Mouse (Mus musculus) spleen, embryonic (tissue): ENCODE data around the gene Nme3.

Experiments used
- CTCF ChIA-PET: fragments of 350-600 bp; sonication (Branson Sonifier 250); formaldehyde crosslinking; loops from one replicate; lab custom pipeline; 2022; lab: Charles Lee

Nme3 gene

DNA sequence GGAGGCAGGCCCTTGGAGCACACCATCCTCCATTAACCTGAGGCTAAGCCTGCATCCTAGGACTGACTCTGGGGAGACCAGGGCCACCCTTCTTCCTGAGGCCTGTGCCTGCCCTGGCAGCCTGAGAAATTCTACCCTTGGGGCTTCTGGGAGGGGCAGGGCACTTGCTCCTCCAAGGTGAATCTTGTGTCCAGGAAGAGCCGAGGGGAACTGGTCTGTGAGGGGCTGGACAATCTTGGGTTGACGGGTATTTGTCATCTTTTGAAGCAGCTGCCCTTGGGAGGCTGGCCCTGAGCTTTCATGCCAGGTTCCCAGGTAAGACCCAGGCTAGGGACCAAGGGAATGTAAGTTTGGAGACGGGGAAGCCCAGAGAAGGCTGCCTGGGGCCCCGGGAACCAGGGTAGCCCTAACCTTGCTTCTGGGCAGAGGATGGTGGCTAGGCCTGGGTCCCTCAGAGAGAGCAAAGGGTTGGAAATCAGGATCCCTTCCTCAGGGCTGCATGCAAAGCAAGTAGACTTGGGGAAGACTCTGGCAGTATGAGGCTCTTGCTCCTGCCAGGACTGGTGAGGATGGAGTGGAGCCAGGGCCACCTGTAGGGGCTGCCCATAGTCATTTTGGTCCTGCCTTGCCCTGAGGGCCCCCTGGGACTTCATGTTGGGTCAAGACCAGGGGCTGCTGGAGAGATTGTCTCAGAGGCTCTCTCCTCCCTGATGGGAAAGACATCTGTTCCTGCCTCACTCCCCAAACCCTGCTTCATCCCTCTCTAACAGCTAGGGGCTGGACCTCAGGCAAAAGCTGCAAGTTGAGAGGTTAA lies 1.9 kb downstream of the Nme3 start:
- CTCF ChIA-PET, result no interaction called here

DNA sequence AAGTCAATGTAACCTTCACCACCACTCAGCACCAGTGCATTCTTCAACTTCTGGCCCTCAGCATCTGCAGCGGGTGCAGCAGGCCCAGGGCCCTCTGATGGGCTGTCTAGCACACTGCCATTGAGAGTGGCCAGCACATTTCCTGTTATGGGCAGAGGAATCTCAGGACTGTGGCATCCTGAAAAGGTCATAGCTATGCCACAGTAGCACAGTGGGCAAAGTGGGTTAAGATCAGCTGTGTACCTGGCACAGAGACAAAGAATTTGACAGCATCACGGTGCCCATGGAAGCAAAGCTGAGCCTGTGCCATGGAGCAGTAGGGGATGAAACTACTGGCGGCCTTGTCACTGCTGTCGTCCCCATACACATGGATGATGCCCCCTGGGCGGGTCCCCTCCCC lies 2.9 kb downstream of the Nme3 start:
- CTCF ChIA-PET, result no interaction called here

DNA sequence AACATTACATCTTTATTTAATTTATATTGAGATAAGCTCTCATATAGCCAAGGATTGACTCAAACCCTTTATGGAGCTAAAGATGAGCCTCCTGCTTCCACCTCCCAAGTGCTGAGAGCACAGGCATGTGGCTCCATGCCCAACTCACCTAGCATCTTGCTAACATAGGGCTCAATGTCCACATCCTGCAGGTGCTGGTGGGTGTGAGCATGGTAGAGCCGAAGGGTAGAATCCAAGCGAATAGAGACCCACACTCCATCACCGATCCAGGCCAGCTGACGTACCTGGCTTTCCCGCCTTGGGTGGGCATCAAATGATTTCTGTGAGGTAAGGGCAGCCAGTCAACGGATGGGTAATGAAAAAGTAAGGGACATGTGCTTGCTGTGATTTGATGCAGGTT lies 3.7 kb downstream of the Nme3 start:
- CTCF ChIA-PET, result interaction anchor here (1.1 kb wide), 1 partner anchor 10 kb away, joined by 3 read pairs; no protein-coding TSS in a partner anchor

DNA sequence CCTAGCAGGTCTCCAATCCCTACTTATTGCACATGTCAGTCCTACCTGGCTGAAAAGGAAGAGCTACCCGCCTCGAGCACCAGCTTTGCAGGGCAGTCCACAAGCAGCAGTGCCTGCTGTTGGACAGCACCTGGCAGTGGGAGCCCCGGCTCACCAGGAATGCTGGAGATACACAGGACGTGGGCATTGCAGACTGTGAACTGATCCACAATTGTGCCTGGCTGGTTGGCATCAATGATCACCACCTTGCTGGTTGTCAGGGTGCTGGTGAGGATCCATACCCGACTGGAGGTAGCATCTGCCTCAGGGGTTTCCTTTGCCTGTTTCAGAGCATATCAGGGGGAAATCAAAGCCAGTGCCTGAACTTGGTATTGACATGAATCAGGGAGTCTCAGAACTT lies 5.8 kb downstream of the Nme3 start:
- CTCF ChIA-PET, result no interaction called here

DNA sequence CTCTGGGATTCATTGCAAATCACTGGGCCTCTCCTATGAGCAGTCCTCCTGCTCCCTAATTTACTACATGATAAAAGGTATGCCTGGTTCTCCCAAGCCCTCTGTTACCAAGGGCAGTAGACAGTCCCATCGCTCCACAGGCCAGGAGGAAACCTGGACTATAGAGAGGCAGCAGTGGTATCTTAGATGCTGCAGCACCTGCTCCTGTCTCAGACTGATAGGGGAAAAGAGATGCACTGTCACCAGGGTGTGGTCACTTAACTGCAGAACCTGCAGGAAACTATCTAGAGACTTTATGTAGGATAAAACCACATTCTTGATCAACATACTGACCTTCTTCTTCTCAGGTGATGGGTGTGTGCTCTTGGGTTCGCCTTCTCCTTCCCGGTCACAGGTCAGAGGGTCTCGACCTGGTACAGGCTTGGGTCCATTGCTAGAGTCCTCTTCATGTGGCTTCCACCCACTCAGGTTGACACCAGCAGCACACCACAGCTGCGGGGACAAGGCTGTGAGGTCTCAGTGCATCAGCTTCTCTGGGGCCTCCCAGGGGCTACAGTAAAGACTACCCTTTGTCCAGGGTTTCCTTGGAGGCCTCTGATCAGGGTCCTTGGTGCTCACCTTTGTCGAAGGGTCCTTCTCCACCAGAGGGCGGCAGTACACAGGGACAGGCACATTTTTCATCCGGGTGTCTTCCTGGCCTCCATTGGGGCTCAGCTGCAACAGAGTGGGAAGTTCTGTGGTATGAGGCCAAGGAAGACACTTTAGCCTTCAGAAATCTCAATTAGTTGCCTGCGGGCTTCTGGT lies 6.6 kb downstream of the Nme3 start:
- CTCF ChIA-PET, result no interaction called here

DNA sequence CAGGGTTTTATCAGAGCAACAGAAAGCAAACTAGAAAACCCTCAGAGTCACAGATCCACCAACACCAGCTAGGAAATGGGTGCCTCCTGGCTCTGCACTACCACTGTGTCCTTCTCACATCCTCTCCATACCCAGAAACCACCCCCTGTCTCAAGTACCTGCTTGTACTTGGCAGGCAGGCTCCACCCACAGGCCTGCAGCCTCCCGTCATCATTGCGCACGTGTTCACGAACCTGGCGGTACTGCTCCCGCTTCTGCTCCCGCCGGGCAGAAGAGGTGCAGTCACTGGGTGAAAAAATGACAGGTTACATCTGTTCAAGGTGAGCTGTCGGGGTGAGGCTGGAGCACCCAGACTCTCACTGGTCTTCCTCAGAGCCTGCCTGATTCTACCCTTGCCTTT lies 7.5 kb downstream of the Nme3 start:
- CTCF ChIA-PET, result no interaction called here

DNA sequence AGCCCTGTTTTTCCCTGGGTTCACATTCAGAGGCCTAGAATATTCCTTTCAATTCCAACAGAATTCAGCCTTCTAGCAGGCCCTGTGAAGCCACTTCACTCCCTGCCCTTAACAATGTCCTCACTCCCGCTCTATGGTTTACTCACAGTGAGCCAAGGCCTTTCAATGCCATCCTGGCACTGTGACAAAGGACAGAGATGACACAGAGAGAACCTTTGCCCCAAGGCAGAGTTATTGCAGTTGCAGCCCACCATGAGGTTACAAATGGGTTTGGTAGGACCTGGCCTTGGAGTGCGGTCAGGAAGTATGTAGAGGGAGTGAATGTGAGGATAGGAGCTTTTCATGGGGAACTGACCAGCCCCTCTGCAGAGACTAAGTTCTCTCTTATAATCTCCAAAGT lies 11.3 kb downstream of the Nme3 start:
- CTCF ChIA-PET, result no interaction called here

DNA sequence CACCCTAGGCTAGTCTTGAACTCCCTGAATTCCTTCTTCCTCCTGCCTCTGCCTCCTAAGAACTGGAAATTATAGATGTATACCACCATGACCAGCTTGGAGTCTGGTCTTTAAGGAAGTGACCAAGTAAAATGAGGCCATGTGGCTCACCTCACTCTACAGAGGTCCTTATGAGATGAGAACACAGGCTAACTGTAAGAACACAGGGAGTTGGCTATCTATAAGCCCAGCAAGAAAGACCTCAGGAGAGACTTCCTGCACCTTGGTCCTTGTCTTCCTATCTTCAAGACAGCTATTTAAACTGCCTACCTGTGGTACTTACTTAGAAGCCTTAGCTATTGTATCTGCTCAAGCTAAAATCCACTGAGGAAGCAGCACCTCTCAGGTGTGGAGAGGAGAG lies 17.7 kb downstream of the Nme3 start:
- CTCF ChIA-PET, result no interaction called here

DNA sequence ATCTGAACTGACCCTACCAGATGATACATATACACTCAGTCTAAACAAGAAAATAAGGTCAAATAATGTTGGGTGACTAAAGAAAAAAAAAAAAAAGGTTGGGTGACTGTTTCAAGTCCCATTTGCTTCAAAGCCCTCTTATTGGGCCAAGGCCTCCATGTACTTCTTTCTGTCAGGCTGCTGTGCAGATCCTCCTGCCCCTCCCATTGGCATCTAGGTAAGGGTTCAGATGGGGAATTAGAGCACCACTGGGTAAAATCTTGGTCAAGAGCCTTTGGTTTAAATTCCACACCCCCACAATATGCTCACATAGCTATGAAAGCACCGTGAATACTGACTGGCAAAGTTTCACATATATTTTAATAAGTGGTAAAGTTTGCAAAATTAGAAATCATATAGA lies 26.9 kb downstream of the Nme3 start:
- CTCF ChIA-PET, result no interaction called here

DNA sequence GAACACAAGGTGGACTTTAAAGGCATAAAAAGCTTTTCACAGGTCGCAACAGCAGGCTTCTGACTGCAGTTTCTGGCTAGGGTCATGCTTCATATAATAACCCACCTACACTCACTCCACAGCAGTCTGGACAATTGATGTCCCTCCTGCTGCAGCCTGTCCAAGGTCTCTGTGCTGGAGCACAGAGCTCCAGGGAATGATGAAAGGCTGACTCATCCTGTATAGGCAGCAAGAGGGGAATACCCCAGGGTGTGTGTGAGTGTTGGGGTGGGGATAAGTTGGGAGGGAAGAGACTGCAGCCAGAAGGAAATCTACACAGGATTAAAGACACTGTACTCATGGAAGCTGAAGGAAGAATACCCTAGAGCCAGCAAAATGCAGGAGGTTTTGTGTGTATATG lies 33.2 kb downstream of the Nme3 start:
- CTCF ChIA-PET, result interaction anchor here (0.7 kb wide), 1 partner anchor 1052 kb away, joined by 8 read pairs; no protein-coding TSS in a partner anchor

DNA sequence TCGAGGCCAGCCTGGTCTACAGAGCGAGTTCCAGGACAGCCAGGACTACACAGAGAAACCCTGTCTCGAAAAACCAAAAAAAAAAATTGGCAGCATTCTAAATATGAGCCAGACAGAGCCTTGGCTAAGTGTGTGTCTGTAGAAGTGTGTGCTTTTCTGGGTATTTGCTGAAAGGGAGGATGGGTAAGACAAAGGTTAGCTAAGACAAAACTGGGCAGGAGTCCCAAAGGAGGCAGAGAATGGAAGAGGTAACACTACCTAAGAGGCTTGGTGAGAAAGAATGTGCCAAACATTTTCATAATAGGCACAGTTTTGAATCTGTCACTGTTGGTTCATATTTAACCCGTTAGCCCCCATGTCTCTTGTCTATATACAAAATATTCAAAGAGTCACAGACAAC lies 36.1 kb downstream of the Nme3 start:
- CTCF ChIA-PET, result no interaction called here

DNA sequence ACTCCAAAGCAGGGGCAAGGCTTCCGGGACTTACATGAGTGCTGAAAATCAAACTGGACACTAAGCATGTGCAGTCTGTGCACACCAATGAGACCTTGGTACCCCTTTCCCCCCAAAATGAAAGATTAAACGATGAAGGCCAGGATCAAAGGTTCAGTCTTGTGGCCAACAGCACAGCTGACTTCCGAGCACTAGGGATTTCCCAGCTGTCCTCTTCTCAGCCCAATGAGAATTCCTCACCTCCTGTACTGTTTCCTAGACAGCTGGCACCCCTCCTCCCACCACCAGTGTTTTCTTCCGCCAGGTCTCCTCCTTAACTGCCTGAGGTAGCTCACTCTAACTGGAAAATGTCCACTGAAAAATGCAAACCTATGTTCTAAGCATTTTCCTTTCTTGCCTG lies 36.9 kb downstream of the Nme3 start:
- CTCF ChIA-PET, result no interaction called here

DNA sequence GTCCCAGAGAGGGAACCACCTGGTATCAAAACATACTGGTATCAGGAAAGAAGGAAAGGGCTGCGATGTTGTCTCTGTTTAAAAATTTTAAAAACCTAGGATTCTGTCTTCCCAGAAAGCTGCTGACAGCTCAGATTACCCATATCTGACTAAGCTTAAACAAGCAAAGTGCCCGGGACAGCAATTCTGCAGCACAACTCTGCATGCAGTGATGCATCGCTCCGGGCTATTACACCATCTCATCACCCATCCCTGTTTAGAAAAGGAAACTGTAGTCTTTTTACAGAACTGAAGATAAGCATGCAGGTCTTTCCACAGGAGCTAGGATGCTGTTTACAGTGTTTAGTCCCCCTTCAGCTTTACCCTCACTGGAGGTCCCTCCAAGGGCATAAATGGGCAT lies 38.6 kb downstream of the Nme3 start:
- CTCF ChIA-PET, result no interaction called here

DNA sequence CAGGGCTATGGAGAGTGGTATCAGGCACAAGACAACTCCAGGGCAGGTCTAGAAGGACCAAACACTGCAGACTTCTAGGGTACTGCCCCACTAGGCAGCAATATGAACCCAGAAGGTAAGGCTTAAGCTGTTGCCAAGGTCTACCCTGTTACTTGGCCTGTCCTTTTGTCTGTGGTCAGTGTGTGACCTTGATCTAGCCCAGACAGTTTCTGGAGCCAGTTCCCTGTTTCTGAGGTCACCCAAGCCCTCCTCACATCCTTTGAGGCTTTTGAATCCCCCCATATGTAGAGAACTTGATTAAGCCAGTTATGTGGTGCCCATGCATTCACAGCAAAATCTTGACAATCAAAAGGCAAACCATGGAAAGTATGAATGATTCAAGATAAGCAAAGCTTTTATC lies 39.4 kb downstream of the Nme3 start:
- CTCF ChIA-PET, result no interaction called here

DNA sequence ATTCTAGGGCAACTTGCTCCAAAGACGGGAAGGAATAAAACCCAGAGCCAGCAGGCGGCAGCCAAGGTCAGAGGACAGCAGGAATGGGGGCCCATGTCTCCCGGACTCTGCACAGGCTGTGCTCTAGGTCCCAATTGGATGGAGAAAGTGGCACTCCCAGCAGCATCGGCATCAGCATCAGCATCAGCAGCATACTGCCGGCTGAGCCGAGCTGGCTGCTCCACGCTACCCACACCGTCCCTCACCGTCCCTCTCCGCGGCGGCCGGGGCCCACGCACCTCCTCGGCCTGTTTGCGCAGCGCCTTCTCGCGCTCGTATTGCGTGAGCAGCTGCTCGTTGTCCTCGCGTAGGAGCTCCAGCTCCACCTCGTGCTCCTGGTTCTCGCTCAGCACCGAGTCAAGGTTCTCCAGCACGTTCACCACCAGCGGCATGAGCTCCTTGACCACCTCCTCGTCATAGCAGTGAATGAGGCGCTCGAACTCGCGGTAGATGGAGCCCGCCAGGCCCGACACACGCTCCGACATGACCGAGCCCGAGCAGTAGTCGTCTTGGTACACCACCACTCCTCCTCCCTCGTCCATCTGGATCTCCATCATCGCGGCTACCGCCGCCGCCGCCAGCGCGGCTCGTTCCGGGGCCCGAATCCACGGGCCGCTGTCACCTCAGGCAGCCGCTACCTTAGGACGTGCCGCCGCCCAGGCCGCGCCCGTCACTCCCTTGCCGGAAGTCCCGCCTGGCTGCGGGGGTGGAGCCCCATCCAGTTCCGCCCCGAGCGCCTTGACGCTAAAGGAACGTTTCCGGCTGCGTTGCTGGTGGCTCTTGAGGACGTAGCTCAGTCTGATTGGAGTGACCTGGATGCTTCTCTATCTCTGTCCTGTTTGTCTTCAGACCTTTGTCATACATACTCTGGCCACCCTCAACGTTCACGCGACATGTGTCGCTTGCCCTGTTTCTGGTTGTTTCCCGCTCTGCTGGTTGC lies 40.2 kb downstream of the Nme3 start, which contains the start of gene Mapk8ip3:
Gene Mapk8ip3, minus strand, starts transcription at position 719 of the 979 bp plus-strand sequence.
- CTCF ChIA-PET, result interaction anchor here (0.6 kb wide), 1 partner anchor 85 kb away, joined by 3 read pairs; no protein-coding TSS in a partner anchor

DNA sequence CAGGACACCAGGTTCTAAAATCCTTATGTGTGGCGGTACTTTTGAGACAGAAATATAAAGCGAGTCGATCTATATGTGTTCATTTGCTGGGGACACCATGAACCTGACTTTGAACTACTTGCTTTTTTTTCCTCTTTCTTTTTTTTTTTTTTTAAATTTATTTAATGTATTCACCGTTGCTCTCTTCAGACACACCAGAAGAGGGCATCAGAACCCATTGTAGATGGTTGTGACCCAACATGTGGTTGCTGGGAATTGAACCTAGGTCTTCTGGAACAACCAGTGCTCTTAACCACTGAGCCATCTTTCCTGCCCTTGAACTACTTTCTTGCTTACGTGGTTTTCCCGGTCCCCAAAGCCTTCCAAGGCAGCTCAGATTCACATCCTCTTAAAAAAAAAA lies 41.0 kb downstream of the Nme3 start:
- CTCF ChIA-PET, result interaction anchor here (0.6 to 0.7 kb wide), 2 partner anchors 84 to 335 kb away, joined by 3 to 5 read pairs; no protein-coding TSS in a partner anchor

DNA sequence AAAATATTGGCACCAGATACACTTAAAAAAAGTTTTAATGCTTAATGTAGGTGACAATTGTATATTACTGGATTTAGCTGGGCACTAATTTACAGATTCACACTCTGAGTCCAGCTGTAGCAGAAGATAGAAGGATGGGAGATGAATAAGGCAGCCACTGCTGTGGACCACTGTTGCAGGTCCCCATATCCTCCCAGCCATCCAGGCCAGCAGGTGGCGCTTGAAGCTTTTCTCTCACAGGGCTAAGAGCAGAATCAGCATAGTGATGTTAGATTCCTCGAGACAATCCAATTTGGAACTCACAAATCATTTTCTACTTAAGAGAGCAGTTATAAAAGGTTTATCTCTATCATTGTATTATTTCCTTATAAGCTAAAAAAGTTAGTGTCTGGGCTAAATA lies 46.2 kb downstream of the Nme3 start:
- CTCF ChIA-PET, result interaction anchor here (1.0 to 1.4 kb wide), 2 partner anchors 26 to 41 kb away, joined by 3 to 5 read pairs; no protein-coding TSS in a partner anchor

DNA sequence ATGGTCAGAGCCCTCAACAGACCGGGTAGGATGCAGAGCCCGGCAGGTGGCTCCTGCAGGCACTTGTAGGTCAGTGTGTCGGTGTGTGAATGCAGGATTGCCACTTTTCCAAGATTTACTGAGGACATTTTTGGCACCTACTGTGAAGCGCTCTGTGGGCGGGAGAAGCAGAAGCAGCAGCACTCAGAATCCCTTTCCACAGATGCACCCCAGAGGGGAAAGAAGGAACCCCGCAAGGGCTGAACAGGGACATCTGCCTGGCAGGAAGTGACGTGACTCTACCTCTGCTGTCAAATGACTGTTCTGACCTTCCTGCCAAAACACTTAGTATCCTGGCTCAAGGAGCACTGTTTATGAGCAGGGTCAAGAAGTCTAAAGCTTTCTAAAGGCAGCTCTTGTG lies 46.7 kb downstream of the Nme3 start:
- CTCF ChIA-PET, result interaction anchor here (1.4 kb wide), 1 partner anchor 26 kb away, joined by 5 read pairs; no protein-coding TSS in a partner anchor

DNA sequence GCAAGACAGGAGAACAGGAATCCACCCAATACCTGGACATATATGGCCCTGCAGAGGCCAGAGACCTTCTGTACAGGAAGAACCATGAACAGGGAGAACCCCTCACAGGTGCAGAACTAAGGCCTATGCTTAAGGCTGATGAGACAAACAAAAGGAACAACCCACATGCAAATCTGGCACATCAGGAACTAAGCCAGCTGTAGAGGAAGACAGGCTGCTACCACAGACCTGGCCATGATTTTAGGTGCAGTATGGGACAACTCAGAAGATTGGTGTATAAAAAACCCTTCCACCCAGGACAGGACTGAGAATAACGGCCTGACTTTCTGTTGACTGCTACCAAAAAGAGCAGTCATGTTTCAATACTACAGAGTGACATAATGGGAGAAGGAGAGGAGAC lies 47.3 kb downstream of the Nme3 start:
- CTCF ChIA-PET, result interaction anchor here (1.4 kb wide), 1 partner anchor 25 kb away, joined by 5 read pairs; no protein-coding TSS in a partner anchor
